Comparison of ENCODE assay signal across 11 mouse cellular contexts in the genomic region with DNA sequence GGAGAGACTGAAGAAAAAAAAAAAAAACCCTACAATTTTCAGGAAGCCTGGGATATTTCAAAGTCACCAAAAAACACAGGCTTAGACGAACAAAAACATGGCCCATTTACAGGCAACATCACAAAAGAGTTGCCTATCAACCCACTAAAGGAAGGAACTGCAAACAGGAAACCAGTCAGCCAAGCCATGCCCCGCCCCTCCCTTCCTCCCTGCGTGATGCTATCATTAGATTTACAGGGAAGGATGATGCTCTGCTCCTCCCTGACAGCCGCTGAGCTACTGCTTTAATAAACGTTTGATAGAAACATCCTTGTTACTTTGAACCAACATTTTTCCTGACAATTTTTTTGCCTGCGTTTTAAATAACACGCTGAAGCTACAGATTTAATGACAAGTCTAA. TPM values are rescaled to one million over a fixed set of nuclear protein-coding genes. Genes with fewer than 3 reads are reported as not detected.
A peak's percentile ranks its signal among the peaks of the same experiment; 100 is the strongest.
DNase-seq lines count a peak whose midpoint lies in the region; ATAC-seq and TF ChIP-seq lines count a peak whose summit lies in the region.
"Had no signal": no experiment of that assay in that cellular context is flagged by ENCODE, and none has a peak within 500 bp of the region (broad histone marks: within the 10 kb centered on the region; RNA-seq: fewer than 3 reads in every experiment).

No protein-coding gene starts in this region.

- no peak overlapping the region for H3K9ac ChIP-seq in liver, postnatal 0 days (replicated peaks)

- peak; percentile 59 for DNase-seq in adrenal gland, adult 2 months
- no peak for DNase-seq in adrenal gland, postnatal 10 days
- peak; percentile 14 for DNase-seq in ZHBTc4 (ENCODE audit: low read depth, low spot score)
- peak; percentile 21 to 39 for DNase-seq in heart, postnatal 14 days
- peak; percentile 42 for DNase-seq in liver, postnatal 0 days
- DNase-seq in embryonic facial prominence, embryonic 10.5 days (ENCODE audit: low spot score): no peak
- no peak for DNase-seq in left cerebral cortex, postnatal 14 days (ENCODE audit: low spot score in 2 of 2)
- no peak for DNase-seq in gastrocnemius, postnatal 36 days
- DNase-seq: layer of hippocampus, adult 9-11 months; thymus, adult 2 months had no signal

- 0 out of 2 replicates have a peak overlapping the region, but pooled peaks have one; percentile 29 for H3K27ac ChIP-seq in liver, postnatal 0 days (ENCODE audit: low read depth)
- H3K27ac ChIP-seq in embryonic facial prominence, embryonic 10.5 days (replicated peaks): no peak overlapping the region
- H3K27ac ChIP-seq: midbrain, embryonic 10.5 days had no signal

- no peaks in the 10 kb centered on the region for H3K27me3 ChIP-seq in liver, postnatal 0 days (ENCODE audit: insufficient read depth, low read length)
- no peaks in the 10 kb centered on the region for H3K27me3 ChIP-seq in embryonic facial prominence, embryonic 10.5 days (replicated peaks; ENCODE audit: low read depth, poor library complexity, severe bottlenecking)

- H3K4me1 ChIP-seq in liver, postnatal 0 days (ENCODE audit: insufficient read depth): peaks cover 29% of the 10 kb centered on the region
- H3K4me1 ChIP-seq in embryonic facial prominence, embryonic 10.5 days: no peaks in the 10 kb centered on the region

- WGBS in liver, postnatal 0 days (ENCODE audit: insufficient replicate concordance): 50% methylated on average over 7 of the region's 7 CpGs
- 85% methylated on average over 7 of the region's 7 CpGs for WGBS in embryonic facial prominence, embryonic 10.5 days

- H3K4me3 ChIP-seq in liver, postnatal 0 days (ENCODE audit: low read depth, low read length): no peak overlapping the region
- no peak overlapping the region for H3K4me3 ChIP-seq in embryonic facial prominence, embryonic 10.5 days
- H3K4me3 ChIP-seq: midbrain, embryonic 10.5 days had no signal

- no peak for TF ChIP-seq CTCF in liver, postnatal 0 days (IDR thresholded peaks at IDR 0.05; ENCODE audit: low read depth)

- no peak for ATAC-seq in liver, postnatal 0 days

- no peak overlapping the region for H3K4me2 ChIP-seq in liver, postnatal 0 days (ENCODE audit: low read depth, low read length)

- H3K36me3 ChIP-seq in liver, postnatal 0 days (replicated peaks; ENCODE audit: insufficient read depth, low read length): 0 out of 2 replicates have a peak, but pooled peaks cover 2% of the 10 kb centered on the region
- peaks cover 79% of the 10 kb centered on the region for H3K36me3 ChIP-seq in embryonic facial prominence, embryonic 10.5 days (replicated peaks)

- intact Hi-C loops in heart, postnatal 14 days (cut with DNase I): no loop called here
- intact Hi-C loops in left cerebral cortex, postnatal 14 days (cut with DNase I): no loop called here
- intact Hi-C loops in gastrocnemius, postnatal 36 days (cut with DNase I): no loop called here

- no peaks in the 10 kb centered on the region for H3K9me3 ChIP-seq in liver, postnatal 0 days (ENCODE audit: low read length)
- no peaks in the 10 kb centered on the region for H3K9me3 ChIP-seq in embryonic facial prominence, embryonic 10.5 days
- H3K9me3 ChIP-seq: midbrain, embryonic 10.5 days had no signal

- no peak for TF ChIP-seq EP300 in liver, postnatal 0 days (IDR thresholded peaks at IDR 0.05; ENCODE audit: low read depth)

RNA-seq across cellular contexts. Expression of gene Cdc14a, which starts 39.5 kb away (rescaled TPM):
- total RNA-seq in adrenal gland, adult 2 months (2021): 10 to 100 TPM; 11.0 to 14.9 TPM
- 10.8 and 14.0 TPM in 2 replicates for polyA plus RNA-seq in adrenal gland, adult 2 months (2012; rRNA removed)
- 10 to 100 TPM; 10.3 to 12.7 TPM for total RNA-seq in adrenal gland, postnatal 10 days (2021)
- total RNA-seq in heart, postnatal 14 days (2021): 1 to 10 TPM; 3.8 to 4.7 TPM
- polyA plus RNA-seq in liver, postnatal 0 days (2015; fragmentation: Nextera tagmentation; extraction: Ambion mirVana): 1.5 TPM in 2 replicates
- polyA plus RNA-seq in embryonic facial prominence, embryonic 10.5 days (2016; fragmentation: Nextera tagmentation; extraction: Ambion mirVana): 16.5 and 17.6 TPM in 2 replicates
- total RNA-seq in left cerebral cortex, postnatal 14 days (2021): 1 to 10 TPM; 3.4 to 4.4 TPM
- total RNA-seq in gastrocnemius, postnatal 36 days (2021): 10 to 100 TPM; 20.6 to 23.8 TPM

Comparison
In these comparisons a context has a peak if more than half of its experiments do, and no peak if none do; other contexts are left out.
1. DNase-seq: peak in adrenal gland, adult 2 months (single experiment), ZHBTc4 (single experiment), heart, postnatal 14 days (2 of 2) and liver, postnatal 0 days (single experiment); none in adrenal gland, postnatal 10 days (single experiment), embryonic facial prominence, embryonic 10.5 days (single experiment), left cerebral cortex, postnatal 14 days (0 of 2) and gastrocnemius, postnatal 36 days (0 of 2).